Mouse (Mus musculus): Measurements from ENCODE around the gene Fbxl16.

- TF ChIP-seq CTCF (IDR thresholded peaks at IDR 0.05; ENCODE audit: borderline replicate concordance, insufficient read depth, low read depth, low read length) (no peak), POLR2A (IDR thresholded peaks at IDR 0.05; ENCODE audit: borderline replicate concordance, insufficient read depth, low read length) (no peak)
These were observed 48.7 kb upstream of the Fbxl16 start for GRCm38 (mm10) chr17:25760148-25760547.
